Mouse (Mus musculus) forebrain, embryonic 16.5 days (tissue): ENCODE results near the gene Pard3b. TPM values are rescaled to one million over a fixed set of nuclear protein-coding genes. Genes with fewer than 3 reads are reported as not detected.
A peak's percentile ranks its signal among the peaks of the same experiment; 100 is the strongest.

Experiments
- ATAC-seq: fragments of 200-750 bp; cut with Nextera tagmentation; 2 replicates; pipeline ENCODE4 v1.8.0; 2017; ENCODE audit warnings: mild to moderate bottlenecking, moderate library complexity
- H3K27ac ChIP-seq: fragments of 300-500 bp; sonication (generic); 2 replicates; pipeline ENCODE4 v1.5.1; 2014; ENCODE audit warnings: low read length, control low read depth
- H3K27me3 ChIP-seq: fragments of 300-500 bp; sonication (generic); replicated peaks from 2 replicates; pipeline ENCODE4 v1.6.1; 2014; ENCODE audit warnings: low read length; ENCODE audit not compliant: control insufficient read depth, insufficient read depth
- H3K36me3 ChIP-seq: fragments of 300-500 bp; sonication (generic); 2 replicates; pipeline ENCODE4 v1.6.1; 2014; ENCODE audit not compliant: control insufficient read depth, insufficient read depth
- H3K4me1 ChIP-seq: fragments of 300-500 bp; sonication (generic); replicated peaks from 2 replicates; pipeline ENCODE4 v1.6.1; 2014; ENCODE audit warnings: low read length; ENCODE audit not compliant: control insufficient read depth, insufficient read depth
- H3K4me2 ChIP-seq: fragments of 300-500 bp; sonication (generic); 2 replicates; pipeline ENCODE4 v1.6.1; 2014; ENCODE audit warnings: mild to moderate bottlenecking, low read length, control low read depth
- H3K4me3 ChIP-seq: fragments of 300-500 bp; sonication (generic); replicated peaks from 2 replicates; pipeline ENCODE4 v1.5.1; 2014; ENCODE audit warnings: mild to moderate bottlenecking, low read length, control low read depth
- H3K9ac ChIP-seq: fragments of 300-500 bp; sonication (generic); replicated peaks from 2 replicates; pipeline ENCODE4 v1.6.1; 2014; ENCODE audit warnings: low read depth, low read length, control low read depth
- H3K9me3 ChIP-seq: fragments of 300-500 bp; sonication (generic); 2 replicates; pipeline ENCODE4 v1.6.1; 2016; ENCODE audit warnings: low read length; ENCODE audit not compliant: control insufficient read depth
- WGBS: fragments of 180-500 bp; shearing (Covaris S2); extraction: QIAGEN DNeasy Blood & Tissue Kit; methylation state at CpG from one replicate; pipeline ENCODE4 v1.1.7; 2014; 5-methylcytosine and 5-hydroxymethylcytosine counted together
- polyA plus RNA-seq: library from polyadenylated mRNA; unstranded; fragments of >200 nt; fragmentation: Nextera tagmentation; extraction: Ambion mirVana; gene quantifications from 2 replicates; pipeline ENCODE4 v1.2.1, GENCODE M21; 2015

The Pard3b gene
- polyA plus RNA-seq: 4.6 and 6.3 TPM in 2 replicates

GRCm38 (mm10) chr1:61638347-61639111 is at the start of gene Pard3b:
TSS of gene Pard3b (plus strand) at chr1:61638824.
- Histone ChIP-seq H3K9me3 (no peaks in the 10 kb centered on the region), H3K9ac (peak within 1 kb of the TSS; percentile 74), H3K27me3 (no peaks in the 10 kb centered on the region), H3K4me2 (peak within 1 kb of the TSS; percentile 99), H3K36me3 (no peaks in the 10 kb centered on the region), H3K4me3 (peak within 1 kb of the TSS; percentile 84), H3K27ac (no peak within 1 kb of the TSS), H3K4me1 (peaks cover 11% of the 10 kb centered on the region)
- ATAC-seq: peak; percentile 95
- under 1% methylated on average over 54 of the region's 60 CpGs for WGBS

GRCm38 (mm10) chr1:61616176-61616575 is 22.4 kb upstream of the Pard3b start:
- Histone ChIP-seq H3K9me3 (no peaks in the 10 kb centered on the region), H3K4me3 (no peak overlapping the region), H3K4me2 (no peak overlapping the region), H3K27me3 (no peaks in the 10 kb centered on the region), H3K36me3 (no peaks in the 10 kb centered on the region), H3K27ac (no peak overlapping the region), H3K9ac (no peak overlapping the region), H3K4me1 (no peaks in the 10 kb centered on the region)
- no peak for ATAC-seq

- H3K4me1 ChIP-seq: no peaks in the 10 kb centered on the region
- ATAC-seq: no peak
- no peak overlapping the region for H3K4me2 ChIP-seq
- H3K27ac ChIP-seq: no peak overlapping the region
- no peaks in the 10 kb centered on the region for H3K36me3 ChIP-seq
- 49% methylated on average over 1 of the region's 1 CpGs for WGBS
- no peak overlapping the region for H3K4me3 ChIP-seq
- no peaks in the 10 kb centered on the region for H3K27me3 ChIP-seq
- no peak overlapping the region for H3K9ac ChIP-seq
- no peaks in the 10 kb centered on the region for H3K9me3 ChIP-seq
These were observed 18.0 kb upstream of the Pard3b start for GRCm38 (mm10) chr1:61620651-61621050.

- no peaks in the 10 kb centered on the region for H3K4me1 ChIP-seq
- 86% methylated on average over 2 of the region's 2 CpGs for WGBS
- H3K27me3 ChIP-seq: no peaks in the 10 kb centered on the region
- no peak for ATAC-seq
- no peak overlapping the region for H3K4me3 ChIP-seq
- no peak overlapping the region for H3K27ac ChIP-seq
- no peak overlapping the region for H3K4me2 ChIP-seq
- H3K9ac ChIP-seq: no peak overlapping the region
- H3K36me3 ChIP-seq: no peaks in the 10 kb centered on the region
- no peaks in the 10 kb centered on the region for H3K9me3 ChIP-seq
These were observed 8.8 kb upstream of the Pard3b start for GRCm38 (mm10) chr1:61629857-61630256.

- H3K4me2 ChIP-seq: peak overlapping the region; percentile 99
- no peaks in the 10 kb centered on the region for H3K9me3 ChIP-seq
- peaks cover 11% of the 10 kb centered on the region for H3K4me1 ChIP-seq
- H3K9ac ChIP-seq: peak overlapping the region; percentile 74
- peak overlapping the region; percentile 84 for H3K4me3 ChIP-seq
- 3% methylated on average over 40 of the region's 40 CpGs for WGBS
- H3K27me3 ChIP-seq: no peaks in the 10 kb centered on the region
- H3K36me3 ChIP-seq: no peaks in the 10 kb centered on the region
- peak; percentile 68 for ATAC-seq
- no peak overlapping the region for H3K27ac ChIP-seq
These were observed 780 bp downstream of the Pard3b start for GRCm38 (mm10) chr1:61639114-61640093.

GRCm38 (mm10) chr1:61641880-61642279 is 3.3 kb downstream of the Pard3b start:
- H3K27me3 ChIP-seq: no peaks in the 10 kb centered on the region
- no peak overlapping the region for H3K9ac ChIP-seq
- H3K36me3 ChIP-seq: no peaks in the 10 kb centered on the region
- H3K4me3 ChIP-seq: no peak overlapping the region
- H3K9me3 ChIP-seq: no peaks in the 10 kb centered on the region
- peaks cover 11% of the 10 kb centered on the region for H3K4me1 ChIP-seq
- H3K27ac ChIP-seq: no peak overlapping the region
- WGBS: 79% methylated on average over 4 of the region's 4 CpGs
- ATAC-seq: no peak
- no peak overlapping the region for H3K4me2 ChIP-seq

GRCm38 (mm10) chr1:61645062-61645461 is 6.4 kb downstream of the Pard3b start:
- Histone ChIP-seq H3K27ac (no peak overlapping the region), H3K4me2 (no peak overlapping the region), H3K4me1 (no peaks in the 10 kb centered on the region), H3K9me3 (no peaks in the 10 kb centered on the region), H3K27me3 (no peaks in the 10 kb centered on the region), H3K36me3 (no peaks in the 10 kb centered on the region), H3K4me3 (no peak overlapping the region), H3K9ac (no peak overlapping the region)
- ATAC-seq: no peak
- WGBS: 84% methylated on average over 3 of the region's 3 CpGs

- Histone ChIP-seq H3K9ac (no peak overlapping the region), H3K27ac (no peak overlapping the region), H3K4me2 (no peak overlapping the region), H3K4me1 (no peaks in the 10 kb centered on the region; the same call in 1 of the 2 replicates), H3K4me3 (no peak overlapping the region), H3K36me3 (no peaks in the 10 kb centered on the region), H3K9me3 (no peaks in the 10 kb centered on the region), H3K27me3 (no peaks in the 10 kb centered on the region)
- ATAC-seq: no peak
These were observed 11.3 kb downstream of the Pard3b start for GRCm38 (mm10) chr1:61649964-61650363.
